Mouse (Mus musculus) right cerebral cortex, postnatal 14 days (tissue): Measurements from ENCODE around the gene Mre11a.

Experiments
- DNase-seq: peaks from one replicate; pipeline ENCODE4 v3.0.0; 2022

Mre11a gene

GRCm38 (mm10) chr9:14827875-14828274, 43.4 kb downstream of the Mre11a start:
- no peak for DNase-seq

- no peak for DNase-seq
Measured at GRCm38 (mm10) chr9:14832046-14832445, 47.6 kb downstream of the Mre11a start.

- no peak for DNase-seq
Measured at GRCm38 (mm10) chr9:14835335-14836075, 51.1 kb downstream of the Mre11a start.

- peak; percentile 23 for DNase-seq
Measured at GRCm38 (mm10) chr9:14839527-14839926, 55.1 kb downstream of the Mre11a start.

GRCm38 (mm10) chr9:14839970-14840369, 55.5 kb downstream of the Mre11a start:
- no peak for DNase-seq

GRCm38 (mm10) chr9:14841878-14842761, 57.7 kb downstream of the Mre11a start:
- DNase-seq: no peak

- DNase-seq: no peak
Measured at GRCm38 (mm10) chr9:14843311-14843857, 58.9 kb downstream of the Mre11a start.

- DNase-seq: no peak
Measured at GRCm38 (mm10) chr9:14843901-14844300, 59.4 kb downstream of the Mre11a start.

- DNase-seq: no peak
Measured at GRCm38 (mm10) chr9:14846428-14846827, 62.0 kb downstream of the Mre11a start.

GRCm38 (mm10) chr9:14848267-14848935, 63.9 kb downstream of the Mre11a start:
- DNase-seq: no peak

GRCm38 (mm10) chr9:14854585-14854984, 70.1 kb downstream of the Mre11a start:
- DNase-seq: no peak

GRCm38 (mm10) chr9:14856922-14857654, 72.6 kb downstream of the Mre11a start:
- no peak for DNase-seq

- no peak for DNase-seq
Measured at GRCm38 (mm10) chr9:14858170-14858706, 73.8 kb downstream of the Mre11a start.

- DNase-seq: no peak
Measured at GRCm38 (mm10) chr9:14858782-14859181, 74.3 kb downstream of the Mre11a start.

- peak; percentile 63 for DNase-seq
Measured at GRCm38 (mm10) chr9:14859868-14860639, 75.6 kb downstream of the Mre11a start, which contains the start of gene Gpr83. TSS of gene Gpr83 (plus strand) at chr9:14860210.

GRCm38 (mm10) chr9:14863126-14863525, 78.7 kb downstream of the Mre11a start:
- DNase-seq: no peak

GRCm38 (mm10) chr9:14864726-14865125, 80.3 kb downstream of the Mre11a start:
- no peak for DNase-seq

- DNase-seq: peak; percentile 74
Measured at GRCm38 (mm10) chr9:14866957-14867356, 82.5 kb downstream of the Mre11a start.

- DNase-seq: no peak
Measured at GRCm38 (mm10) chr9:14868326-14868725, 83.9 kb downstream of the Mre11a start.

GRCm38 (mm10) chr9:14870377-14870776, 85.9 kb downstream of the Mre11a start:
- no peak for DNase-seq

GRCm38 (mm10) chr9:14870802-14871201, 86.3 kb downstream of the Mre11a start:
- no peak for DNase-seq
